Mouse (Mus musculus): ENCODE measurements around the gene Slc26a11. TPM values are rescaled to one million over a fixed set of nuclear protein-coding genes. Genes with fewer than 3 reads are reported as not detected.
A peak's percentile ranks its signal among the peaks of the same experiment; 100 is the strongest.

The Slc26a11 gene
- 1 to 10 TPM; 3.5 to 4.3 TPM for total RNA-seq (2021)

GRCm38 (mm10) chr11:119355443-119356385 is at the start of gene Slc26a11, which contains the start of gene Sgsh:
Slc26a11 (plus strand) TSS chr11:119355557.
Sgsh (minus strand) TSS chr11:119355536.
- peak; percentile 66 to 70 for DNase-seq (ENCODE audit: low spot score in 2 of 2)
- intact Hi-C loops (cut with DNase I), result no loop called here

- intact Hi-C loops (cut with DNase I), result loop anchor here (5.0 kb wide), 1 partner anchor 55 kb away; no protein-coding TSS in a partner anchor
- no peak for DNase-seq (ENCODE audit: low spot score in 2 of 2)
These were observed 48.3 kb upstream of the Slc26a11 start for GRCm38 (mm10) chr11:119306762-119307657.

- DNase-seq (ENCODE audit: low spot score in 2 of 2), result no peak
- intact Hi-C loops (cut with DNase I), result loop anchor here (5.0 kb wide), 1 partner anchor 55 kb away; no protein-coding TSS in a partner anchor
These were observed 47.8 kb upstream of the Slc26a11 start, which contains the start of gene Card14 for GRCm38 (mm10) chr11:119307658-119307867. Card14 (plus strand) TSS chr11:119307768.

- intact Hi-C loops (cut with DNase I), result loop anchor here (5.0 kb wide), 1 partner anchor 54 kb away; no protein-coding TSS in a partner anchor
- DNase-seq (ENCODE audit: low spot score in 2 of 2), result no peak
These were observed 47.4 kb upstream of the Slc26a11 start for GRCm38 (mm10) chr11:119307916-119308315.

GRCm38 (mm10) chr11:119310621-119311020 is 44.7 kb upstream of the Slc26a11 start:
- no peak for DNase-seq (ENCODE audit: low spot score in 2 of 2)
- intact Hi-C loops (cut with DNase I), result no loop called here

GRCm38 (mm10) chr11:119314252-119314936 is 41.0 kb upstream of the Slc26a11 start:
- intact Hi-C loops (cut with DNase I), result no loop called here

GRCm38 (mm10) chr11:119316720-119317119 is 38.6 kb upstream of the Slc26a11 start:
- intact Hi-C loops (cut with DNase I), result no loop called here
- no peak for DNase-seq (ENCODE audit: low spot score in 2 of 2)

More at GRCm38 (mm10) chr11:119314252-119314936, 41.0 kb upstream of the Slc26a11 start:
- no peak for DNase-seq (ENCODE audit: low spot score in 2 of 2)

- DNase-seq (ENCODE audit: low spot score in 2 of 2), result no peak
- intact Hi-C loops (cut with DNase I), result no loop called here
These were observed 32.8 kb upstream of the Slc26a11 start for GRCm38 (mm10) chr11:119322521-119322920.

- no peak for DNase-seq (ENCODE audit: low spot score in 2 of 2)
- intact Hi-C loops (cut with DNase I), result no loop called here
These were observed 30.3 kb upstream of the Slc26a11 start for GRCm38 (mm10) chr11:119325068-119325467.

GRCm38 (mm10) chr11:119330592-119330991 is 24.8 kb upstream of the Slc26a11 start:
- peak in 1 of 2 experiments; percentile 21 for DNase-seq (ENCODE audit: low spot score in 2 of 2)
- intact Hi-C loops (cut with DNase I), result loop anchor here (10.0 kb wide), 1 partner anchor 104 kb away; no protein-coding TSS in a partner anchor

GRCm38 (mm10) chr11:119331970-119332369 is 23.4 kb upstream of the Slc26a11 start:
- intact Hi-C loops (cut with DNase I), result loop anchor here (10.0 kb wide), 1 partner anchor 103 kb away; no protein-coding TSS in a partner anchor
- no peak for DNase-seq (ENCODE audit: low spot score in 2 of 2)

- intact Hi-C loops (cut with DNase I), result loop anchor here (10.0 kb wide), 1 partner anchor 96 kb away; no protein-coding TSS in a partner anchor
- DNase-seq (ENCODE audit: low spot score in 2 of 2), result no peak
These were observed 16.9 kb upstream of the Slc26a11 start for GRCm38 (mm10) chr11:119338271-119339059.

- intact Hi-C loops (cut with DNase I), result loop anchor here (10.0 kb wide), 1 partner anchor 96 kb away; no protein-coding TSS in a partner anchor
- DNase-seq (ENCODE audit: low spot score in 2 of 2), result no peak
These were observed 16.2 kb upstream of the Slc26a11 start for GRCm38 (mm10) chr11:119339179-119339578.

- intact Hi-C loops (cut with DNase I), result loop anchor here (10.0 kb wide), 1 partner anchor 95 kb away; no protein-coding TSS in a partner anchor
- peak; percentile 46 to 50 for DNase-seq (ENCODE audit: low spot score in 2 of 2)
These were observed 15.7 kb upstream of the Slc26a11 start for GRCm38 (mm10) chr11:119339637-119340036.

GRCm38 (mm10) chr11:119344178-119344577 is 11.2 kb upstream of the Slc26a11 start:
- no peak for DNase-seq (ENCODE audit: low spot score in 2 of 2)
- intact Hi-C loops (cut with DNase I), result no loop called here

GRCm38 (mm10) chr11:119344865-119345264 is 10.5 kb upstream of the Slc26a11 start:
- intact Hi-C loops (cut with DNase I), result no loop called here
- no peak for DNase-seq (ENCODE audit: low spot score in 2 of 2)

GRCm38 (mm10) chr11:119347125-119347524 is 8.2 kb upstream of the Slc26a11 start:
- no peak for DNase-seq (ENCODE audit: low spot score in 2 of 2)
- intact Hi-C loops (cut with DNase I), result no loop called here

GRCm38 (mm10) chr11:119352113-119352512 is 3.2 kb upstream of the Slc26a11 start:
- no peak for DNase-seq (ENCODE audit: low spot score in 2 of 2)
- intact Hi-C loops (cut with DNase I), result no loop called here

Measured in left cerebral cortex, postnatal 36 days (tissue).